Mouse (Mus musculus): Measurements from ENCODE around the gene Zfyve26. TPM values are rescaled to one million over a fixed set of nuclear protein-coding genes. Genes with fewer than 3 reads are reported as not detected.

Zfyve26 gene
- polyA plus RNA-seq (2015; fragmentation: Nextera tagmentation; extraction: Ambion mirVana): 11.5 and 14.8 TPM in 2 replicates

DNA sequence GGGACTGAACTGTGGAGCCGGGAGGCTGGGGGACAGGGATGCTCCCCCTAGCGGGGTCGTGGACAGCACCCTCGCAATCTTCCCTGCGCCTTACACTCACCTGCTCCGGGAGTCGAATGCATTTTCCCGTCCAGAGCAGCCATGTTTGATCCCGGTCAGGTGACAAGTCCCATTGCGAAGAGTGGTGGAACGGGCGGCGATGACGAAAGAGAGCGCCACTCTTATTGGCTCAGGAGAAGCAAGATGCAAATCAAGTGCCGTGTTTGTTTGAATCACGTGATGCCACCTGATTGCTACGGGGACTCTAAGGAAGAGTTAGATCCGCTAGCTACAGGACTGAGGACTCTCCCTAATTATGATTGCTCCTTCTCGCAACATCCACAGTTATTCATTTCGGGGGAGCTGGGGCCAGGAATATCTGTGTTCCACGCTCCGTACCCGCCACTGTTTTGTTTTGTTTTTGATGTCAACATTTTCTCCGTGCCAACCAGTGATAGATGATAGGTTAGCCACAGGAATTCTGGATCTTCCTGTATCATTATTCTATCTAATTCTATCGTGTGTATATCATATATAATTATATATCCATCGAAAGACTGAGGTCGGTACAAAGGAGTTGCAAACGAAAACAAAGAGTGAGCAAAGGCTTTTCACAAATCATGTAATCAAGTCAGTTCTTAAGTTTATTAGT lies at the start of gene Zfyve26:
Gene Zfyve26, minus strand, starts transcription at position 179 of the 691 bp plus-strand sequence.
- Histone ChIP-seq H3K27me3 (replicated peaks; ENCODE audit: control insufficient read depth, insufficient read depth, low read length) (no peaks in the 10 kb centered on the region), H3K9me3 (ENCODE audit: control insufficient read depth, low read length) (no peaks in the 10 kb centered on the region), H3K36me3 (ENCODE audit: control insufficient read depth, insufficient read depth) (no peaks in the 10 kb centered on the region), H3K4me3 (replicated peaks; ENCODE audit: low read length) (peak within 1 kb of the TSS; percentile 65), H3K4me2 (ENCODE audit: low read length) (peak within 1 kb of the TSS; percentile 90), H3K27ac (ENCODE audit: low read length) (peak within 1 kb of the TSS; percentile 66), H3K9ac (replicated peaks; ENCODE audit: low read depth, low read length) (peak within 1 kb of the TSS; percentile 62), H3K4me1 (replicated peaks; ENCODE audit: control insufficient read depth, insufficient read depth, low read length) (peaks cover 17% of the 10 kb centered on the region)
- peak; percentile 98 for ATAC-seq
- under 1% methylated on average over 29 of the region's 29 CpGs for WGBS

- Histone ChIP-seq H3K9ac (replicated peaks; ENCODE audit: low read depth, low read length) (no peak overlapping the region), H3K36me3 (ENCODE audit: control insufficient read depth, insufficient read depth) (no peaks in the 10 kb centered on the region), H3K9me3 (ENCODE audit: control insufficient read depth, low read length) (no peaks in the 10 kb centered on the region), H3K4me2 (ENCODE audit: low read length) (no peak overlapping the region), H3K4me3 (replicated peaks; ENCODE audit: low read length) (no peak overlapping the region), H3K27ac (ENCODE audit: low read length) (no peak overlapping the region), H3K4me1 (replicated peaks; ENCODE audit: control insufficient read depth, insufficient read depth, low read length) (no peaks in the 10 kb centered on the region), H3K27me3 (replicated peaks; ENCODE audit: control insufficient read depth, insufficient read depth, low read length) (no peaks in the 10 kb centered on the region)
- no peak for ATAC-seq
- 56% methylated on average over 6 of the region's 6 CpGs for WGBS
Measured at GRCm38 (mm10) chr12:79341291-79341845, 45.3 kb upstream of the Zfyve26 start.

DNA sequence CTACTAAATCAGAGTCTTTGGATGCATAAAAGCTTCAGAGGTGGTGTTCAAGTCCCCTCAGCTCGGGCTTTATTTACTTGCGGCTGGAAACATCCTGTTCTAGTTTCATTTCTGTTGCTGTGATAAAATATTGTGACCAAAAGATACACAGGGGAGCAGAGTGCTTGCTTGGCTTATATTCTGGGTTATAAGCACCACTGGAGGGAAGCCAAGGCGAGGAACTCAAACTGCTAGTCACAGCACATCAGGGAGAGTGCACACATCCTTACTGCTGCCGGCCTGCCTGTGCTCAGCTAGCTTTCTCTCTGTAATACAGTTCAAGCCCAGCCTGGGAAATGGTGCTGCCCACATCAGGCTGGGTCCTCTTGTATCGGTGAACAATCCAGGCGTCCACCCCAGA lies 44.4 kb upstream of the Zfyve26 start:
- Histone ChIP-seq H3K36me3 (ENCODE audit: control insufficient read depth, insufficient read depth) (no peaks in the 10 kb centered on the region), H3K27me3 (replicated peaks; ENCODE audit: control insufficient read depth, insufficient read depth, low read length) (no peaks in the 10 kb centered on the region), H3K4me2 (ENCODE audit: low read length) (no peak overlapping the region), H3K4me1 (replicated peaks; ENCODE audit: control insufficient read depth, insufficient read depth, low read length) (no peaks in the 10 kb centered on the region), H3K9ac (replicated peaks; ENCODE audit: low read depth, low read length) (no peak overlapping the region), H3K27ac (ENCODE audit: low read length) (no peak overlapping the region), H3K9me3 (ENCODE audit: control insufficient read depth, low read length) (no peaks in the 10 kb centered on the region), H3K4me3 (replicated peaks; ENCODE audit: low read length) (no peak overlapping the region)
- WGBS: 74% methylated on average over 6 of the region's 6 CpGs
- ATAC-seq: no peak

GRCm38 (mm10) chr12:79338791-79339190 lies 42.7 kb upstream of the Zfyve26 start:
- no peak for ATAC-seq
- H3K4me1 ChIP-seq (replicated peaks; ENCODE audit: control insufficient read depth, insufficient read depth, low read length): no peaks in the 10 kb centered on the region
- no peak overlapping the region for H3K4me3 ChIP-seq (replicated peaks; ENCODE audit: low read length)
- H3K9ac ChIP-seq (replicated peaks; ENCODE audit: low read depth, low read length): no peak overlapping the region
- no peak overlapping the region for H3K27ac ChIP-seq (ENCODE audit: low read length)
- H3K4me2 ChIP-seq (ENCODE audit: low read length): no peak overlapping the region
- H3K9me3 ChIP-seq (ENCODE audit: control insufficient read depth, low read length): peaks cover 3% of the 10 kb centered on the region; the same call in 1 of the 2 replicates
- no peaks in the 10 kb centered on the region for H3K27me3 ChIP-seq (replicated peaks; ENCODE audit: control insufficient read depth, insufficient read depth, low read length)
- no peaks in the 10 kb centered on the region for H3K36me3 ChIP-seq (ENCODE audit: control insufficient read depth, insufficient read depth)
- WGBS: 90% methylated on average over 8 of the region's 8 CpGs

- no peaks in the 10 kb centered on the region for H3K4me1 ChIP-seq (replicated peaks; ENCODE audit: control insufficient read depth, insufficient read depth, low read length)
- H3K4me2 ChIP-seq (ENCODE audit: low read length): no peak overlapping the region
- WGBS: 92% methylated on average over 4 of the region's 4 CpGs
- no peaks in the 10 kb centered on the region for H3K36me3 ChIP-seq (ENCODE audit: control insufficient read depth, insufficient read depth)
- no peak overlapping the region for H3K27ac ChIP-seq (ENCODE audit: low read length)
- no peaks in the 10 kb centered on the region for H3K27me3 ChIP-seq (replicated peaks; ENCODE audit: control insufficient read depth, insufficient read depth, low read length)
- H3K4me3 ChIP-seq (replicated peaks; ENCODE audit: low read length): no peak overlapping the region
- ATAC-seq: no peak
- H3K9me3 ChIP-seq (ENCODE audit: control insufficient read depth, low read length): peaks cover 3% of the 10 kb centered on the region; the same call in 1 of the 2 replicates
- no peak overlapping the region for H3K9ac ChIP-seq (replicated peaks; ENCODE audit: low read depth, low read length)
Measured at GRCm38 (mm10) chr12:79331722-79332121, 35.6 kb upstream of the Zfyve26 start.

DNA sequence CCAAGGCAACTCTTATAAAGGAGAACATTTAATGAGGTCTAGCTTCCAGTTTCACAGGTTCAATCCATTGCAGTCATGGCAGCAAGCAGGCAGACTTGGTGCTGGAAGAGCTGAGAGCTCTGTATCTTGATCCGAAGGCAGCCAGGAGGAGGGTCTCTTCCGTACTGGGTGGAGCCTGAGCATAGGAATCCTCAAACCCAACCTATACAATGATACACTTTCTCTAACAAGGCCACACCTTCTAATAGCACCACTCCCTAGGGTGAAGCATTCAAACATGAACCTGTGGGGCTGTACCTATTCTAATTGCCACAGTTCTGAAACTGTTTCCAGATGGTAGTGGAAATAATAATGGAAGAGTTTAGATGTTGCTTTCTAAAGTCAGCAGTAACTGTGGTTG lies 34.5 kb upstream of the Zfyve26 start:
- WGBS: 76% methylated on average over 2 of the region's 2 CpGs
- Histone ChIP-seq H3K27ac (ENCODE audit: low read length) (no peak overlapping the region), H3K4me3 (replicated peaks; ENCODE audit: low read length) (no peak overlapping the region), H3K9me3 (ENCODE audit: control insufficient read depth, low read length) (peaks cover 3% of the 10 kb centered on the region; the same call in 1 of the 2 replicates), H3K27me3 (replicated peaks; ENCODE audit: control insufficient read depth, insufficient read depth, low read length) (no peaks in the 10 kb centered on the region), H3K36me3 (ENCODE audit: control insufficient read depth, insufficient read depth) (no peaks in the 10 kb centered on the region), H3K4me1 (replicated peaks; ENCODE audit: control insufficient read depth, insufficient read depth, low read length) (no peaks in the 10 kb centered on the region), H3K9ac (replicated peaks; ENCODE audit: low read depth, low read length) (no peak overlapping the region), H3K4me2 (ENCODE audit: low read length) (no peak overlapping the region)
- no peak for ATAC-seq

DNA sequence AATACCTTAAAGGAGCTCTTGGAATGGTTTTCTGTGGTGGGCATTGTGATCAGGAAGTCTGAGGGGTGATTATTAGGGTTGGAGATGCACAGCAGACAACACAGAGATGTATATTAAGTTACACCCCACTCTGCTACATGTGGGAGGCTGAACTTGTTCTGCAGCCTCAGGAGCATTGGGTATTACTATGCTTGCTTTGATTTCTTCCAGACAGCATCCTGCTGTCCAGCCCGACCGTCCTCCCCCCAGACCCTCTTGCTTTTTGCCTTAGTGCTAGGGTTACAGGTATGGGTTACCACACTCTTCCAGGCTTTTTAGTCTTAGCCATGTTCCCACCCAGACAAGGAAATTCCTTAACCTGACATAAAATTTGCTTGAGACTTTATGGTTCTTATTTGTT lies 31.8 kb upstream of the Zfyve26 start:
- no peak overlapping the region for H3K27ac ChIP-seq (ENCODE audit: low read length)
- H3K4me1 ChIP-seq (replicated peaks; ENCODE audit: control insufficient read depth, insufficient read depth, low read length): no peaks in the 10 kb centered on the region
- 95% methylated on average over 2 of the region's 2 CpGs for WGBS
- H3K4me2 ChIP-seq (ENCODE audit: low read length): no peak overlapping the region
- no peaks in the 10 kb centered on the region for H3K27me3 ChIP-seq (replicated peaks; ENCODE audit: control insufficient read depth, insufficient read depth, low read length)
- no peak overlapping the region for H3K4me3 ChIP-seq (replicated peaks; ENCODE audit: low read length)
- H3K9ac ChIP-seq (replicated peaks; ENCODE audit: low read depth, low read length): no peak overlapping the region
- no peaks in the 10 kb centered on the region for H3K36me3 ChIP-seq (ENCODE audit: control insufficient read depth, insufficient read depth)
- H3K9me3 ChIP-seq (ENCODE audit: control insufficient read depth, low read length): no peaks in the 10 kb centered on the region
- no peak for ATAC-seq

GRCm38 (mm10) chr12:79326745-79327144 lies 30.6 kb upstream of the Zfyve26 start:
- Histone ChIP-seq H3K4me3 (replicated peaks; ENCODE audit: low read length) (no peak overlapping the region), H3K27ac (ENCODE audit: low read length) (no peak overlapping the region), H3K9me3 (ENCODE audit: control insufficient read depth, low read length) (no peaks in the 10 kb centered on the region), H3K4me2 (ENCODE audit: low read length) (no peak overlapping the region), H3K4me1 (replicated peaks; ENCODE audit: control insufficient read depth, insufficient read depth, low read length) (no peaks in the 10 kb centered on the region), H3K9ac (replicated peaks; ENCODE audit: low read depth, low read length) (no peak overlapping the region), H3K36me3 (ENCODE audit: control insufficient read depth, insufficient read depth) (no peaks in the 10 kb centered on the region), H3K27me3 (replicated peaks; ENCODE audit: control insufficient read depth, insufficient read depth, low read length) (no peaks in the 10 kb centered on the region)
- ATAC-seq: no peak
- WGBS: 67% methylated on average over 2 of the region's 2 CpGs

- H3K9me3 ChIP-seq (ENCODE audit: control insufficient read depth, low read length): no peaks in the 10 kb centered on the region
- H3K36me3 ChIP-seq (ENCODE audit: control insufficient read depth, insufficient read depth): no peaks in the 10 kb centered on the region
- H3K27me3 ChIP-seq (replicated peaks; ENCODE audit: control insufficient read depth, insufficient read depth, low read length): no peaks in the 10 kb centered on the region
- no peak overlapping the region for H3K4me3 ChIP-seq (replicated peaks; ENCODE audit: low read length)
- H3K4me1 ChIP-seq (replicated peaks; ENCODE audit: control insufficient read depth, insufficient read depth, low read length): no peaks in the 10 kb centered on the region
- no peak overlapping the region for H3K27ac ChIP-seq (ENCODE audit: low read length)
- 53% methylated on average over 2 of the region's 2 CpGs for WGBS
- no peak overlapping the region for H3K9ac ChIP-seq (replicated peaks; ENCODE audit: low read depth, low read length)
- no peak overlapping the region for H3K4me2 ChIP-seq (ENCODE audit: low read length)
- no peak for ATAC-seq
Measured at GRCm38 (mm10) chr12:79326236-79326635, 30.1 kb upstream of the Zfyve26 start.
